Mouse (Mus musculus): ENCODE measurements around the gene Pcid2.

Pcid2 gene

GRCm38 (mm10) chr8:13105087-13105881 lies at the start of gene Pcid2, which contains the start of gene Cul4a:
TSS of gene Pcid2 (minus strand) at chr8:13105459.
TSS of gene Cul4a (plus strand) at chr8:13105621.
- peak; percentile 97 to 99 for DNase-seq (ENCODE audit: low spot score in 2 of 2)

GRCm38 (mm10) chr8:13154099-13154498 lies 48.8 kb upstream of the Pcid2 start:
- DNase-seq (ENCODE audit: low spot score in 2 of 2) = no peak

- no peak for DNase-seq (ENCODE audit: low spot score in 2 of 2)
Measured at GRCm38 (mm10) chr8:13150929-13151328, 45.7 kb upstream of the Pcid2 start.

- DNase-seq (ENCODE audit: low spot score in 2 of 2) = no peak
Measured at GRCm38 (mm10) chr8:13149866-13150265, 44.6 kb upstream of the Pcid2 start.

GRCm38 (mm10) chr8:13149287-13149686 lies 44.0 kb upstream of the Pcid2 start:
- no peak for DNase-seq (ENCODE audit: low spot score in 2 of 2)

GRCm38 (mm10) chr8:13148476-13148875 lies 43.2 kb upstream of the Pcid2 start:
- no peak for DNase-seq (ENCODE audit: low spot score in 2 of 2)

GRCm38 (mm10) chr8:13141681-13142080 lies 36.4 kb upstream of the Pcid2 start:
- no peak for DNase-seq (ENCODE audit: low spot score in 2 of 2)

GRCm38 (mm10) chr8:13139641-13140182 lies 34.5 kb upstream of the Pcid2 start:
- no peak for DNase-seq (ENCODE audit: low spot score in 2 of 2)

- peak; percentile 72 to 86 for DNase-seq (ENCODE audit: low spot score in 2 of 2)
Measured at GRCm38 (mm10) chr8:13132220-13132619, 27.0 kb upstream of the Pcid2 start.

- DNase-seq (ENCODE audit: low spot score in 2 of 2) = no peak
Measured at GRCm38 (mm10) chr8:13124897-13125296, 19.6 kb upstream of the Pcid2 start.

- DNase-seq (ENCODE audit: low spot score in 2 of 2) = no peak
Measured at GRCm38 (mm10) chr8:13122887-13123421, 17.7 kb upstream of the Pcid2 start.

GRCm38 (mm10) chr8:13120882-13121665 lies 15.8 kb upstream of the Pcid2 start:
- DNase-seq (ENCODE audit: low spot score in 2 of 2) = peak; percentile 38 to 60

GRCm38 (mm10) chr8:13118516-13118915 lies 13.3 kb upstream of the Pcid2 start:
- no peak for DNase-seq (ENCODE audit: low spot score in 2 of 2)

- no peak for DNase-seq (ENCODE audit: low spot score in 2 of 2)
Measured at GRCm38 (mm10) chr8:13117096-13117495, 11.8 kb upstream of the Pcid2 start.

GRCm38 (mm10) chr8:13113232-13113631 lies 8.0 kb upstream of the Pcid2 start:
- DNase-seq (ENCODE audit: low spot score in 2 of 2) = no peak

GRCm38 (mm10) chr8:13111917-13112316 lies 6.7 kb upstream of the Pcid2 start:
- DNase-seq (ENCODE audit: low spot score in 2 of 2) = no peak

GRCm38 (mm10) chr8:13109416-13109960 lies 4.2 kb upstream of the Pcid2 start:
- no peak for DNase-seq (ENCODE audit: low spot score in 2 of 2)

- peak; percentile 69 to 75 for DNase-seq (ENCODE audit: low spot score in 2 of 2)
Measured at GRCm38 (mm10) chr8:13108967-13109366, 3.7 kb upstream of the Pcid2 start.

- peak; percentile 77 to 86 for DNase-seq (ENCODE audit: low spot score in 2 of 2)
Measured at GRCm38 (mm10) chr8:13107990-13108638, 2.9 kb upstream of the Pcid2 start.

- DNase-seq (ENCODE audit: low spot score in 2 of 2) = peak; percentile 68 to 88
Measured at GRCm38 (mm10) chr8:13105908-13106551, 771 bp upstream of the Pcid2 start.

GRCm38 (mm10) chr8:13104691-13105086 lies 570 bp downstream of the Pcid2 start:
- DNase-seq (ENCODE audit: low spot score in 2 of 2) = peak; percentile 92 to 97
